Mouse (Mus musculus): ENCODE results near the gene Tbc1d12.

The Tbc1d12 gene

GRCm38 (mm10) chr19:38913786-38914185, 77.4 kb downstream of the Tbc1d12 start:
- in situ Hi-C loops (cut with MboI, MseI): no loop called here

GRCm38 (mm10) chr19:38914926-38915325, 78.5 kb downstream of the Tbc1d12 start:
- in situ Hi-C loops (cut with MboI, MseI): no loop called here

GRCm38 (mm10) chr19:38915677-38916076, 79.3 kb downstream of the Tbc1d12 start:
- in situ Hi-C loops (cut with MboI, MseI): no loop called here

GRCm38 (mm10) chr19:38928481-38929158, 92.2 kb downstream of the Tbc1d12 start:
- in situ Hi-C loops (cut with MboI, MseI): loop anchor here in 1 of 2 experiments (25.0 kb wide), 1 partner anchor 1541 kb away; the partner anchor contains the start of gene Kif11

- in situ Hi-C loops (cut with MboI, MseI): loop anchor here (5.0 to 25.0 kb wide), 3 partner anchors 112 to 1625 kb away; partner anchors contain the start of genes Noc3l (in 2 of the 2) and Kif11 (in 1 of the 2)
These were observed 93.3 kb downstream of the Tbc1d12 start for GRCm38 (mm10) chr19:38929471-38930251.

GRCm38 (mm10) chr19:38930252-38930787, 93.9 kb downstream of the Tbc1d12 start:
- in situ Hi-C loops (cut with MboI, MseI): loop anchor here (5.0 to 25.0 kb wide), 3 partner anchors 113 to 1624 kb away; partner anchors contain the start of genes Noc3l (in 2 of the 2) and Kif11 (in 1 of the 2)

- in situ Hi-C loops (cut with MboI, MseI): loop anchor here (5.0 to 25.0 kb wide), 3 partner anchors 114 to 1624 kb away; partner anchors contain the start of genes Noc3l (in 2 of the 2) and Kif11 (in 1 of the 2)
These were observed 94.6 kb downstream of the Tbc1d12 start, which contains the start of gene Hells for GRCm38 (mm10) chr19:38930788-38931565. Gene Hells, plus strand, starts transcription at chr19:38930915.

GRCm38 (mm10) chr19:38931566-38931890, 95.1 kb downstream of the Tbc1d12 start:
- in situ Hi-C loops (cut with MboI, MseI): loop anchor here (5.0 to 25.0 kb wide), 3 partner anchors 114 to 1623 kb away; partner anchors contain the start of genes Noc3l (in 2 of the 2) and Kif11 (in 1 of the 2)

GRCm38 (mm10) chr19:38944590-38945307, 108.4 kb downstream of the Tbc1d12 start:
- in situ Hi-C loops (cut with MboI, MseI): loop anchor here (5.0 to 25.0 kb wide), 3 partner anchors 1530 to 1623 kb away; partner anchors contain the start of gene Kif11 (in 1 of the 2)
